In the genomic region with DNA sequence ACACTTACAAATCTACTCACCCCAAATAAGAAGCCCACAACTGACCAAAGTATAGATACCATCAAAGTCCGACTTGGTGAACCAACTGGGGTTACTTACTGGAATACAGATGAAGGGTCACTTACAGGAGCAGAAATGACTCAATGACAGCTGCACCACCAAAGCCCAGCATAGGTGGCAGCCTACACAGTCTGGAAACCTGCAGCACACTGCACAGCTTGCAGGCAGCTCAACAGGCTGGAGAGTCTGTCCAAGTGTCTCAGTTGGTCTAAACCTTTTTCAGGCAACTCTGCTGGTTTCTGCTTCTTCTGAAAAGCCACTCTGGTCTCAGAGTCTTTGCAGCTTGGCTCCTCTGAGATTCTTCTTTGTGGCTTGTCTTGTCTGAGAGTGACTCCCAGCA, we compare ENCODE assay signal across 17 mouse cellular contexts.
"Had no signal": no experiment of that assay in that cellular context is flagged by ENCODE, and none has a peak within 500 bp of the region (broad histone marks: within the 10 kb centered on the region; RNA-seq: fewer than 3 reads in every experiment).

No protein-coding gene starts in this region.

- H3K27me3 ChIP-seq: kidney, embryonic 15.5 days; liver, embryonic 13.5 days; lung, embryonic 15.5 days; midbrain, embryonic 13.5 days had no signal

- H3K27ac ChIP-seq: kidney, embryonic 15.5 days; left cerebral cortex, adult 2 months; liver, embryonic 13.5 days; lung, embryonic 15.5 days; macrophage; midbrain, embryonic 10.5 days; midbrain, embryonic 13.5 days had no signal

- H3K4me2 ChIP-seq: kidney, embryonic 15.5 days; liver, embryonic 13.5 days; lung, embryonic 15.5 days; midbrain, embryonic 13.5 days had no signal

- ATAC-seq: midbrain, embryonic 13.5 days; midbrain, embryonic 16.5 days had no signal

- H3K4me1 ChIP-seq: kidney, embryonic 15.5 days; liver, embryonic 13.5 days; midbrain, embryonic 10.5 days; midbrain, embryonic 13.5 days had no signal

- H3K36me3 ChIP-seq: kidney, embryonic 15.5 days; liver, embryonic 13.5 days; lung, embryonic 15.5 days; midbrain, embryonic 10.5 days; midbrain, embryonic 13.5 days had no signal

- DNase-seq: kidney, adult 8-10 months; kidney, postnatal 10 days; kidney, postnatal 36 days; layer of hippocampus, postnatal 36 days; liver, embryonic 13.5 days; lung, adult 18-20 months; lung, postnatal 14 days; thymus, adult 18-20 months; thymus, postnatal 36 days had no signal

- H3K4me3 ChIP-seq: kidney, embryonic 15.5 days; left cerebral cortex, adult 2 months; liver, embryonic 13.5 days; lung, embryonic 15.5 days; megakaryocyte, embryonic 14.5 days; midbrain, embryonic 10.5 days; midbrain, embryonic 13.5 days had no signal

- H3K9me3 ChIP-seq: kidney, embryonic 15.5 days; liver, embryonic 13.5 days; lung, embryonic 15.5 days; midbrain, embryonic 10.5 days; midbrain, embryonic 13.5 days had no signal

- H3K9ac ChIP-seq: kidney, embryonic 15.5 days; liver, embryonic 13.5 days; lung, embryonic 15.5 days; midbrain, embryonic 13.5 days had no signal
